Mouse (Mus musculus): ENCODE measurements around the gene Elof1. TPM values are rescaled to one million over a fixed set of nuclear protein-coding genes. Genes with fewer than 3 reads are reported as not detected.

The Elof1 gene
- polyA plus RNA-seq, 1 experiment from 2014 or later, result 157 TPM

DNA sequence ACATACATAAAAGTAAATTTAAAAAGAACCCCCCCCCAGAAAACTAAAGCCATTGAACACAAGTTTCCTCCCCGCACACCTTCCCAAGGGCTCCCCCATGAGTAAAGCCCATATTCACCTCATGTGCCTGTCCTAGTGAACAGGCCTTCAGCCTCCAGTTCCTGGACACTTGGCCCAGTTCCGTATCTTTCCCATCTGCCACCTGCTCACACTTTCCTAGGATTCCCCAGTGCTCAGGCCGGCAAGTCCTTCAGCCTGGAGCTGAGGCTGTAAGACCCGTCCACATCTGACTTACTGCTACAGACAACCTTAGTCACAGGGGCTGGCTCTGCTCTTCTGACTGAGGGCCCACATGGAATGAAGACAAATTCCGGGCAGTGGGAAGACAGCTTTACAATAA lies 22.8 kb upstream of the Elof1 start:
- Histone ChIP-seq H3K4me3 (ENCODE audit: low read length) (no peak overlapping the region), H3K9me3 (ENCODE audit: control insufficient read depth, low read length) (no peaks in the 10 kb centered on the region), H3K27me3 (replicated peaks; ENCODE audit: control insufficient read depth, insufficient read depth, low read length) (no peaks in the 10 kb centered on the region), H3K4me1 (ENCODE audit: control insufficient read depth, insufficient read depth, low read length) (peaks cover 6% of the 10 kb centered on the region), H3K27ac (ENCODE audit: low read length) (no peak overlapping the region), H3K9ac (ENCODE audit: low read depth, low read length) (no peak overlapping the region), H3K36me3 (ENCODE audit: control insufficient read depth, insufficient read depth, low read length) (no peaks in the 10 kb centered on the region), H3K4me2 (ENCODE audit: low read depth, low read length) (no peak overlapping the region)
- WGBS, result 87% methylated on average over 5 of the region's 5 CpGs
- no peak for ATAC-seq

GRCm38 (mm10) chr9:22138480-22138879 lies 21.5 kb upstream of the Elof1 start:
- ATAC-seq, result no peak
- no peaks in the 10 kb centered on the region for H3K27me3 ChIP-seq (replicated peaks; ENCODE audit: control insufficient read depth, insufficient read depth, low read length)
- H3K4me3 ChIP-seq (ENCODE audit: low read length), result no peak overlapping the region
- no peaks in the 10 kb centered on the region for H3K9me3 ChIP-seq (ENCODE audit: control insufficient read depth, low read length)
- 41% methylated on average over 2 of the region's 2 CpGs for WGBS
- H3K27ac ChIP-seq (ENCODE audit: low read length), result no peak overlapping the region
- no peak overlapping the region for H3K4me2 ChIP-seq (ENCODE audit: low read depth, low read length)
- H3K4me1 ChIP-seq (ENCODE audit: control insufficient read depth, insufficient read depth, low read length), result peaks cover 6% of the 10 kb centered on the region
- no peak overlapping the region for H3K9ac ChIP-seq (ENCODE audit: low read depth, low read length)
- no peaks in the 10 kb centered on the region for H3K36me3 ChIP-seq (ENCODE audit: control insufficient read depth, insufficient read depth, low read length)

DNA sequence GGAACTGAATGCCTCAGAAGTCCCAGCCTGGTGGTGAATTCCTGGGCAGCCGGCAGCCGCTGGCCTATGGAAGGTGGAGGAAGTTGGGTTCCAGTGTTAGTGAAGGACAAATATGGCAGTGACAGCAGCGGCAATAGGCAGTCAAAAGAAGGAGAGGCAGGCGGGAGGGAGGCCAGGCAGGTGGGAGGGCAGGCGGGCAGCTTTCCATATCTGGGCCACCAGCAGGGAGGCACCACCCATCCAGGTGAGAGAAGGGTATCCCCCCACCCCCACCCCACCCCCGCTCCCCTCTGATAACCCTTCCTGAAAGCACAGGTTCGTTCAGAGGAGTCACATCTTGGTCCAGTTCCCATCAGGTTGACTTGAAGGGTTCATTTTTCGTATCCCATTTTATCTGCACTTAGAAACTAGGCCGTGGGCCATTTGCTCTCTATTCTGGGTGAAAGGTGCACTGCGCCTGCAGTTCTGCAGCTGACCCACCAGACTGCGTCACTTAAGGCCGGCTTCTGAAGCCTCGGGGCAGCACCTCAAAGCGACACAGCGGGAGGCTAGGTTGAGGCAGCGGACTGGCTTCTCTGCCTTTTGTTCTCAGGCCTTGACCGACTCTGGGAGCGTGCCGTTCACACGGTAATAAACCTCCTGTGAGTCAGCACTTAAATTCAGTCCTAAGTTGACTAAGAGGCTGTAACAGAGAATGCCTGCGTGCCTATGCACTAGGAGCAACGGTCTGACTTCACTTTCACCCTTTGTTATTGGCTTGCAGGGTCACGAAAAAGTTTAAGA lies 20.0 kb upstream of the Elof1 start:
- no peaks in the 10 kb centered on the region for H3K9me3 ChIP-seq (ENCODE audit: control insufficient read depth, low read length)
- 14% methylated on average over 23 of the region's 23 CpGs for WGBS
- H3K4me3 ChIP-seq (ENCODE audit: low read length), result no peak overlapping the region
- 0 out of 2 replicates have a peak overlapping the region, but pooled peaks have one; percentile 3 for H3K4me2 ChIP-seq (ENCODE audit: low read depth, low read length)
- H3K9ac ChIP-seq (ENCODE audit: low read depth, low read length), result peak overlapping the region; percentile 38; the same call in 1 of the 2 replicates
- no peaks in the 10 kb centered on the region for H3K36me3 ChIP-seq (ENCODE audit: control insufficient read depth, insufficient read depth, low read length)
- H3K27me3 ChIP-seq (replicated peaks; ENCODE audit: control insufficient read depth, insufficient read depth, low read length), result no peaks in the 10 kb centered on the region
- H3K4me1 ChIP-seq (ENCODE audit: control insufficient read depth, insufficient read depth, low read length), result peaks cover 8% of the 10 kb centered on the region
- ATAC-seq, result peak; percentile 75
- H3K27ac ChIP-seq (ENCODE audit: low read length), result no peak overlapping the region

GRCm38 (mm10) chr9:22135644-22136390 lies 18.8 kb upstream of the Elof1 start, which contains the start of gene Acp5:
Gene Acp5, minus strand, starts transcription at chr9:22135711.
- Histone ChIP-seq H3K36me3 (ENCODE audit: control insufficient read depth, insufficient read depth, low read length) (no peaks in the 10 kb centered on the region), H3K4me1 (ENCODE audit: control insufficient read depth, insufficient read depth, low read length) (peaks cover 20% of the 10 kb centered on the region), H3K9ac (ENCODE audit: low read depth, low read length) (no peak within 1 kb of the TSS), H3K27me3 (replicated peaks; ENCODE audit: control insufficient read depth, insufficient read depth, low read length) (no peaks in the 10 kb centered on the region), H3K4me3 (ENCODE audit: low read length) (no peak within 1 kb of the TSS), H3K27ac (ENCODE audit: low read length) (no peak within 1 kb of the TSS), H3K4me2 (ENCODE audit: low read depth, low read length) (no peak within 1 kb of the TSS), H3K9me3 (ENCODE audit: control insufficient read depth, low read length) (no peaks in the 10 kb centered on the region)
- WGBS, result 65% methylated on average over 7 of the region's 7 CpGs
- peak; percentile 24; the same call in 1 of the 2 replicates for ATAC-seq

GRCm38 (mm10) chr9:22134988-22135643 lies 18.1 kb upstream of the Elof1 start:
- Histone ChIP-seq H3K27me3 (replicated peaks; ENCODE audit: control insufficient read depth, insufficient read depth, low read length) (no peaks in the 10 kb centered on the region), H3K4me2 (ENCODE audit: low read depth, low read length) (no peak overlapping the region), H3K4me3 (ENCODE audit: low read length) (no peak overlapping the region), H3K36me3 (ENCODE audit: control insufficient read depth, insufficient read depth, low read length) (no peaks in the 10 kb centered on the region), H3K4me1 (ENCODE audit: control insufficient read depth, insufficient read depth, low read length) (peaks cover 20% of the 10 kb centered on the region), H3K9ac (ENCODE audit: low read depth, low read length) (no peak overlapping the region), H3K9me3 (ENCODE audit: control insufficient read depth, low read length) (no peaks in the 10 kb centered on the region), H3K27ac (ENCODE audit: low read length) (no peak overlapping the region)
- ATAC-seq, result peak; percentile 0; the same call in 1 of the 2 replicates
- 79% methylated on average over 9 of the region's 9 CpGs for WGBS

DNA sequence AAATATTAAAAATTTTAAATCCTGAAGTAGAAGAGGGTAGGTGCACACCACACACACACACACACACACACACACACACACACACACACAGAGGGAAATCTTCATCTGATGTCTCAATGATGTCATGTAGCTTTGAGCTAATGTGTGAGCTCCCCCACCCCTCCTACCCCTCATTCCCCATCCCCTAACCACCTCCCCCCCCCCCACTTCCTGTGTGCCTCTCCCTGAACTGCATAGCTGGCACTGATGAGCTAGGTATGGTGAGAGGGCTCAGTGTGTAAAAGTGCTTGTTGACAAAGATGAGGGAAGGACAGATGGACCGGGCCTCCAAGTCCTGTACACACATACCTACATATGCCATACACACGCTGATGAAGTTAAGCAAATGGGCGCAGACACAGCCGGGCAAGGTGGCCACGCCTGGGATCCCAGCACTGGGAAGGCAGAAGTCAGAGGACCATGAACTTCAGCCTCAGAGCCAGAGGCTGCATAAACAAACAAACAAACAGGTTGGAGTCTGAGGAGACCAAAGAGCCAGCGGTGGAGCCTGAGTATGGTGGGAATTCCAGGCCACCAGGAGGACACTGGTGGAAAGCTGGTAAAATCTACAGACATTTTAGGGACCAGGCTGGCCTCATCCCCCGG lies 17.4 kb upstream of the Elof1 start:
- Histone ChIP-seq H3K4me3 (ENCODE audit: low read length) (no peak overlapping the region), H3K9ac (ENCODE audit: low read depth, low read length) (no peak overlapping the region), H3K27ac (ENCODE audit: low read length) (no peak overlapping the region), H3K4me1 (ENCODE audit: control insufficient read depth, insufficient read depth, low read length) (peaks cover 20% of the 10 kb centered on the region), H3K27me3 (replicated peaks; ENCODE audit: control insufficient read depth, insufficient read depth, low read length) (no peaks in the 10 kb centered on the region), H3K9me3 (ENCODE audit: control insufficient read depth, low read length) (no peaks in the 10 kb centered on the region), H3K4me2 (ENCODE audit: low read depth, low read length) (no peak overlapping the region), H3K36me3 (ENCODE audit: control insufficient read depth, insufficient read depth, low read length) (no peaks in the 10 kb centered on the region)
- 82% methylated on average over 7 of the region's 7 CpGs for WGBS
- ATAC-seq, result no peak

DNA sequence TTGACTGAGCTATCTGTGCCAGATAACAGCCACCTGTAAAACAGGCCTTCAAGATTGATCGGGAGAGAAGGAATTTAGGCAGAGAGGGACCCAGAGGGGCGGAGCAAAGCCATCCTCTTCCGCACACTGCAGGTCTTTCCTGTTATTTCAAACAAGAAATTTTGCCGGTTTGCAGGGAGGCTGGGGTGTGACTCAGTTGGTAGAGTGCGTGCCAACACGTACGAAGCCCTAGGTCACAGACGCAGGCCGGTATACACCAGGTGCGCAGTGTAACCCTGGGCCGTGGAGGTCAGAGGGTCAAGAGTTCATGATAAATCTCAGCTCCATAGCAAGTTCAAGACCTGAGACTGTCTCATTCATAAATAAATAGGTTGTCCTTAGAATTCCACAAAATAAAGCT lies 15.2 kb upstream of the Elof1 start:
- WGBS, result 40% methylated on average over 11 of the region's 11 CpGs
- ATAC-seq, result peak; percentile 12
- H3K27ac ChIP-seq (ENCODE audit: low read length), result no peak overlapping the region

DNA sequence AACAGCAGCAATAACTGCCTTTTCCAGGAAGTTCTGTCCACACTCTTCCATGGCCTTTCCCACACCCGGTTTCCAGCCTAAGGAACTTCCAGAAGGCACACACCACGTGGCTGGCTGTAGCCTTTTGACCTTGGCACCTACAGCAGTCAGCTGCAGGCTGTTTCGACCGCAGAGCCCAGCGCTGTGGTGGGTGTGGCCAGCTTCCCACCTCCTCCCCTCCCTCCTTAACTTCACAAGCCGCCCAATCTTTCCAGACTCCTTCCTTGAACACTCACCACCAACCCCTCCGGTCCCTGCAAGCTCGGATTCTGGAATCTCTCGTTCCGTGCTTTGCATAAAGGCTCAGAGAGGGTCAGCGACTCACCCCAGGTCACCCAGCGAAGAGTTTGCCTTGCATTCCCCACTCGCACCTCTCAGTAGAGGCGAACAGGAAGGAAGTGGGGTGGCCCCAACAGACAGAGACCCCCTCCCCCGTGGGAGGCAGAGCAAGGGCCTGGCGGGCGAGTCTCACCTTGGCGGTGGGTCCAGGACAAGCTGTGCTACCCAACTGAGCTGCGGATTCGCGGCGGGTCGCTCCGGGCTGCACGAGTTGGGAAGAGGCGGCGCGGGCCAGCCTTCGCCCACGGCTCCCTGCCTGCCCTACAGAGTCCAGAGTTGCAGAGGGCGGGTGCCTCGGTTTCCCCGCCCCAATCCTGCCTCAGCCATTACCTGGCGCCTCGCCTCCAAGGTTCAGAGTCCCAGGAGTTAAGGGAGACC lies 14.4 kb upstream of the Elof1 start:
- Histone ChIP-seq H3K27ac (ENCODE audit: low read length) (peak overlapping the region; percentile 50), H3K36me3 (ENCODE audit: control insufficient read depth, insufficient read depth, low read length) (no peaks in the 10 kb centered on the region), H3K9me3 (ENCODE audit: control insufficient read depth, low read length) (no peaks in the 10 kb centered on the region), H3K9ac (ENCODE audit: low read depth, low read length) (peak overlapping the region; percentile 77), H3K4me2 (ENCODE audit: low read depth, low read length) (peak overlapping the region; percentile 93), H3K4me1 (ENCODE audit: control insufficient read depth, insufficient read depth, low read length) (peaks cover 13% of the 10 kb centered on the region), H3K4me3 (ENCODE audit: low read length) (peak overlapping the region; percentile 57), H3K27me3 (replicated peaks; ENCODE audit: control insufficient read depth, insufficient read depth, low read length) (no peaks in the 10 kb centered on the region)
- peak; percentile 92 for ATAC-seq
- WGBS, result 2% methylated on average over 29 of the region's 35 CpGs

More for the DNA sequence above, 15.2 kb upstream of the Elof1 start:
- H3K9me3 ChIP-seq (ENCODE audit: control insufficient read depth, low read length), result no peaks in the 10 kb centered on the region
- peak overlapping the region; percentile 93 for H3K4me2 ChIP-seq (ENCODE audit: low read depth, low read length)
- peaks cover 19% of the 10 kb centered on the region for H3K4me1 ChIP-seq (ENCODE audit: control insufficient read depth, insufficient read depth, low read length)
- peak overlapping the region; percentile 57 for H3K4me3 ChIP-seq (ENCODE audit: low read length)
- H3K27me3 ChIP-seq (replicated peaks; ENCODE audit: control insufficient read depth, insufficient read depth, low read length), result no peaks in the 10 kb centered on the region
- no peaks in the 10 kb centered on the region for H3K36me3 ChIP-seq (ENCODE audit: control insufficient read depth, insufficient read depth, low read length)
- H3K9ac ChIP-seq (ENCODE audit: low read depth, low read length), result peak overlapping the region; percentile 77

All from intestine, embryonic 16.5 days (tissue).